Mouse (Mus musculus) neural tube, embryonic 13.5 days (tissue): ENCODE measurements around the gene Gm45021. TPM values are rescaled to one million over a fixed set of nuclear protein-coding genes. Genes with fewer than 3 reads are reported as not detected.

Experiments used
- ATAC-seq: fragments of 200-750 bp; cut with Nextera tagmentation; 2 replicates; pipeline ENCODE4 v1.8.0; 2017; ENCODE audit warnings: low read depth, mild to moderate bottlenecking, moderate TSS enrichment, moderate library complexity
- H3K27ac ChIP-seq: fragments of 300-500 bp; sonication (generic); replicated peaks from 2 replicates; pipeline ENCODE4 v1.5.1; 2015; ENCODE audit warnings: moderate library complexity, mild to moderate bottlenecking, inconsistent platforms
- H3K27me3 ChIP-seq: fragments of 300-500 bp; sonication (generic); 2 replicates; pipeline ENCODE4 v1.6.1; 2015; ENCODE audit warnings: mild to moderate bottlenecking, inconsistent platforms
- H3K36me3 ChIP-seq: fragments of 300-500 bp; sonication (generic); 2 replicates; pipeline ENCODE4 v1.6.1; 2015; ENCODE audit warnings: mild to moderate bottlenecking, inconsistent platforms
- H3K4me1 ChIP-seq: fragments of 300-500 bp; sonication (generic); replicated peaks from 2 replicates; pipeline ENCODE4 v1.6.1; 2015; ENCODE audit warnings: inconsistent platforms
- H3K4me2 ChIP-seq: fragments of 300-500 bp; sonication (generic); 2 replicates; pipeline ENCODE4 v1.6.1; 2015; ENCODE audit warnings: inconsistent platforms, mild to moderate bottlenecking, moderate library complexity
- H3K4me3 ChIP-seq: fragments of 300-500 bp; sonication (generic); 2 replicates; pipeline ENCODE4 v1.5.1; 2015; ENCODE audit warnings: mild to moderate bottlenecking, inconsistent platforms
- H3K9ac ChIP-seq: fragments of 300-500 bp; sonication (generic); 2 replicates; pipeline ENCODE4 v1.6.1; 2015; ENCODE audit warnings: moderate library complexity, mild to moderate bottlenecking, inconsistent platforms
- H3K9me3 ChIP-seq: fragments of 300-500 bp; sonication (generic); 2 replicates; pipeline ENCODE4 v1.6.1; 2016; ENCODE audit warnings: inconsistent platforms
- WGBS: fragments of 180-500 bp; shearing (Covaris S2); methylation state at CpG from one replicate; pipeline ENCODE4 v1.1.7; 2015; 5-methylcytosine and 5-hydroxymethylcytosine counted together
- polyA plus RNA-seq: library from polyadenylated mRNA; unstranded; fragments of >200 nt; fragmentation: Nextera tagmentation; extraction: Ambion mirVana; gene quantifications from 2 replicates; pipeline ENCODE4 v1.2.1, GENCODE M21; 2015

The Gm45021 gene
- polyA plus RNA-seq, 1 experiment from 2014 or later, result not detected

DNA sequence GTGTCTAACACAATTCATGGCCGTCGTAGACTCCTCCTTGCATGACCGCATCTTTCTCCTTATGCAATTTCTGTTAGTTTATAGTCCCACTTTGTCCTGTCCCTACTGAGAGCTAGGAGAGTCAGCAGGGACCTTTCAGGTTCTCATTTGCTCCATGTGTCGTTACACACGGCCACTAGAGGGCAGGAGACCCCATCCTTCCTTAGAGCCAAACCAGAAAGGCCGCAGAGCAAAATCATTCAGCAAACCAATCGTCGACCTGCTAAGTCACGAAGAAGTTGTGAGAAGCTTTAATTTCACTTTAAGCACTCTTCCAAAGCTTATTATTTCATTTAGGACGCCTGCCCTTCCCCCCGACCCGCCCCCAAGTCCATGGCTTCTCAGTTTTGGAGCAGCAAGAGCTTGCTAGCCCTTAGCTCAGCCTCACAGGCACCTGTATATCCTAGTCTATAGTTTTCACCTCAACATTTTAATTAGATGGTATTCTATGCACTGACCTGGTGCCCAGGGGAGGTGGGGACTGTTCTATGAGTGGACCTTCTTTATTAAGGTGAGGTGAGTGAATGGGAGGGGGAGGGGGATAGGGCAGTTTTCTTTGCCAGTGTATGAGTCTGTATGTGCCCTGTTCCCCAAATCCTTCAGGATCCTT is 56.4 kb downstream of the Gm45021 start:
- no peak overlapping the region for H3K27ac ChIP-seq
- no peaks in the 10 kb centered on the region for H3K36me3 ChIP-seq
- H3K4me3 ChIP-seq, result no peak overlapping the region
- no peaks in the 10 kb centered on the region for H3K4me1 ChIP-seq
- H3K9me3 ChIP-seq, result no peaks in the 10 kb centered on the region
- no peaks in the 10 kb centered on the region for H3K27me3 ChIP-seq
- no peak; the same call in 1 of the 2 replicates for ATAC-seq
- H3K4me2 ChIP-seq, result no peak overlapping the region
- H3K9ac ChIP-seq, result no peak overlapping the region
- 14% methylated on average over 12 of the region's 12 CpGs for WGBS

DNA sequence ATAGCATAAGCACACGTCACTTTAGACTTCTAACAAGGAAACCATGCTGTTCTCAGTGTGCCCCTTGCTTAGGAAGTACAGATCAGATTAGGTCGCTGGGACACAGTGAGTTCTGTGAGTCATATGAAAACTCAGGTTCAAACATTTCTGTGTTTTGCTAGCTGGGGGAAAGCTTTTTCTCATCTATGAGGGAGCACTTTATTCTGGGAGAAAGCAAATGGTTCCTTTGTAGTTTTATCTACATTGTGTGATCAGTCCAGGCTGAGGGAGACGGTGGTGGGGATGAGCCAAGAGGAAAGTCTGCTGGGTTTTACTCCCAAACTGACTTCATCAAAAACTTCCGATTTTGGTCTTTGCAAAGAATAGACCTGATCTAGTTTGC is 56.9 kb downstream of the Gm45021 start:
- H3K36me3 ChIP-seq, result no peaks in the 10 kb centered on the region
- no peaks in the 10 kb centered on the region for H3K27me3 ChIP-seq
- H3K4me3 ChIP-seq, result no peak overlapping the region
- H3K9me3 ChIP-seq, result no peaks in the 10 kb centered on the region
- no peak overlapping the region for H3K27ac ChIP-seq
- H3K4me1 ChIP-seq, result no peaks in the 10 kb centered on the region
- ATAC-seq, result no peak
- no peak overlapping the region for H3K9ac ChIP-seq
- 86% methylated on average over 4 of the region's 4 CpGs for WGBS
- H3K4me2 ChIP-seq, result no peak overlapping the region

DNA sequence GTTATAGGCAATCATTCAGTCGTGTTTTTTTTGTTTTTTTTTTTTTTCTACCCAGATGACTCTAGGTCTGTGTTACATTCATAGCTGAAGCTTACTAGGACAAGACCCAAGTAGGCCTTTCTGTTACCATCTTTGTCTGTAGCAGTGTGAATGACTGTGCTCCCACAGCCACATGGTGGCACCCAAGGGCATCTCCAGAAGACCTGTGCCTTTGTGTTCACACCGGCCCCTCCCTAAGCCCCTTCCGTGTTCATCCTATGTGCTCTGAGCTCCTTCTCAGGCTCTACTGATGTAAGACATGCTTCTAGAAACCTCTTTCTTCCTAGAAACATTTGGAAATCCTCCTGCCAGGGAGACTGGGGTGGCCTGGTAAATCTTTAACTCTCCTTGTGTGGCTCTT is 57.6 kb downstream of the Gm45021 start, which contains the start of gene Gimap8:
TSS of gene Gimap8 (plus strand) at position 240 of the 400 bp plus-strand sequence.
- no peak within 1 kb of the TSS for H3K27ac ChIP-seq
- H3K27me3 ChIP-seq, result no peaks in the 10 kb centered on the region
- no peak for ATAC-seq
- H3K4me1 ChIP-seq, result no peaks in the 10 kb centered on the region
- no peaks in the 10 kb centered on the region for H3K36me3 ChIP-seq
- no peak within 1 kb of the TSS for H3K4me2 ChIP-seq
- WGBS, result 45% methylated on average over 3 of the region's 3 CpGs
- H3K9ac ChIP-seq, result no peak within 1 kb of the TSS
- H3K9me3 ChIP-seq, result no peaks in the 10 kb centered on the region
- H3K4me3 ChIP-seq, result no peak within 1 kb of the TSS

DNA sequence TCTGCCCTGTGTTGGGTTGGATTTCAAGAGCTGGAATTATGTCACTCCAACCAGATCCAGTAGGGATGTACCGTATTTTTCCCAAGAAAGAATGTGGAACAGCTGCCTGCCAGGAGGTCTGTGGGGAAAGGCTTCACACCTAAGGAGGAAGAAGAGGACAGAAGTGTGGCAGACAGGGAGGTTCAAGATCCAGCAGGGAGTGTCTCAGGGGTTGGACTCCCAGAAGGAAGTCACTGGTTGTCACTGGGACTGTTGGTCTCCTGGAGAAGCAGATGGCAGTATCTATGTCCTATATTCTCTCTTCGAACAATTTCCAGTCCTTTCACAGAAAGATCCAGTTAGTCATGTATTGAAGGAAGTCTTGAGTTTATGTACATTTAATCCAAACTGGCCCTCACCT is 58.2 kb downstream of the Gm45021 start:
- Histone ChIP-seq H3K4me1 (no peaks in the 10 kb centered on the region), H3K27ac (no peak overlapping the region), H3K27me3 (no peaks in the 10 kb centered on the region), H3K4me2 (no peak overlapping the region), H3K36me3 (no peaks in the 10 kb centered on the region), H3K9me3 (no peaks in the 10 kb centered on the region), H3K9ac (no peak overlapping the region), H3K4me3 (no peak overlapping the region)
- ATAC-seq, result no peak
- 90% methylated on average over 2 of the region's 2 CpGs for WGBS

DNA sequence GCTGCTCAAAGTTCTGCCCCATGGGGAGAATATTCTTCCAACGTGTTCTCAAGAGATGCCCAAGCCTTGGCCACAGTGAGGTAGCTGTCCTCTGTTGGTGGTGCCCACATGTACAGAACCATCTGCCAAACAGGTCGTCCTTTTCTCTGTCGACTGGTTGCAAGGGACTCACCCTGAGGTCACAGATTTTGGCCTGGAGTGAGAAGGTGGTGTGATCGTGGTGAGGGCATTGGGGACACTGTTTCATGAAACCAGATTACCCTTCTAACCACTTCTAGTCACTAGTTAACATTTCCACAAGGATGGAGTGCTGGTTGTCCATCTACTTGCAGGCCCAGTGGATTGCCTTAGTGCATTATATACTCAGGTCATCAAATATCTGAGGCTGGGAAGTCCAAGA is 59.4 kb downstream of the Gm45021 start:
- no peaks in the 10 kb centered on the region for H3K36me3 ChIP-seq
- H3K4me1 ChIP-seq, result no peaks in the 10 kb centered on the region
- H3K9ac ChIP-seq, result no peak overlapping the region
- H3K4me3 ChIP-seq, result no peak overlapping the region
- no peak for ATAC-seq
- 91% methylated on average over 4 of the region's 4 CpGs for WGBS
- H3K27me3 ChIP-seq, result no peaks in the 10 kb centered on the region
- H3K27ac ChIP-seq, result no peak overlapping the region
- no peak overlapping the region for H3K4me2 ChIP-seq
- H3K9me3 ChIP-seq, result no peaks in the 10 kb centered on the region

DNA sequence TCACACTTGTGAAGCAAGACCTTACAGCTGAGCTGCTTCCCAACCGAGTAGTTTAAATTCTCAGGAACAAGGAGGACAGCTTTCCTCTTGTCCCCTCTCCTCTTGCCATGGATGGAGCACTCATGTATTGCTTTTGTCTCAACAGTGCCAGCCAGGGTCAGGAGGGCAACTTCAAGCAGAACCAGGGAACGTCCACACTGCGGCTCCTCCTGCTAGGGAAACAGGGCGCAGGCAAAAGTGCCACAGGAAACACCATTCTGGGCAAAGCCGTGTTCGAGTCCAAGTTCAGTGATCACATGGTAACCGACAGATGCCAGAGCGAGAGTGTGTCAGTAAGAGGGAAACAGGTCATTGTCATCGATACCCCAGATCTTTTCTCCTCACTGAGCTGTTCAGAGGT is 60.6 kb downstream of the Gm45021 start:
- H3K27me3 ChIP-seq, result no peaks in the 10 kb centered on the region
- no peak overlapping the region for H3K4me3 ChIP-seq
- H3K9me3 ChIP-seq, result no peaks in the 10 kb centered on the region
- WGBS, result 87% methylated on average over 9 of the region's 9 CpGs
- no peak overlapping the region for H3K27ac ChIP-seq
- no peak overlapping the region for H3K9ac ChIP-seq
- no peaks in the 10 kb centered on the region for H3K36me3 ChIP-seq
- H3K4me2 ChIP-seq, result no peak overlapping the region
- no peak for ATAC-seq
- H3K4me1 ChIP-seq, result no peaks in the 10 kb centered on the region

DNA sequence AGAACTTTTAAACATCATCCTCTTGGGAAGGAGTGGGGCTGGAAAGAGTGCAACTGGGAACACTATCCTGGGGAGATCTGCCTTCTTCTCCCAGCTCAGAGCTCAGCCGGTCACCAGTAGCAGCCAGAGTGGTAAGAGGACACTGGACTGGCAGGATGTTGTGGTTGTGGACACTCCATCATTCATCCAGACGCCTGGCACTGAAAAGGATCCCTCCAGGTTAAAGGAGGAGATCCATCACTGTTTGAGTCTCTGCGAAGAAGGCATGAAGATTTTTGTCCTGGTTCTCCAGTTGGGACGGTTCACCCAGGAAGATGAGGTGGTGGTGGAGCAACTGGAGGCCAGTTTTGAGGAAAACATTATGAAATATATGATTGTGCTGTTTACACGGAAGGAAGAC is 69.3 kb downstream of the Gm45021 start:
- no peak overlapping the region for H3K27ac ChIP-seq
- no peak for ATAC-seq
- no peaks in the 10 kb centered on the region for H3K4me1 ChIP-seq
- H3K4me3 ChIP-seq, result no peak overlapping the region
- H3K27me3 ChIP-seq, result no peaks in the 10 kb centered on the region
- 87% methylated on average over 5 of the region's 5 CpGs for WGBS
- H3K9me3 ChIP-seq, result no peaks in the 10 kb centered on the region
- H3K9ac ChIP-seq, result no peak overlapping the region
- no peaks in the 10 kb centered on the region for H3K36me3 ChIP-seq
- no peak overlapping the region for H3K4me2 ChIP-seq

Other genes with a start within 250 kb of the Gm45021 start
- gene Krba1, start 194.0 kb upstream of the Gm45021 start, polyA plus RNA-seq, result 23.8 and 27.4 TPM in 2 replicates
- gene Zfp467, start 143.8 kb upstream of the Gm45021 start, polyA plus RNA-seq, result 21.0 and 22.6 TPM in 2 replicates
- gene Sspo, start 141.4 kb upstream of the Gm45021 start, polyA plus RNA-seq, result 0.31 and 0.43 TPM in 2 replicates
- gene Atp6v0e2, start 52.0 kb upstream of the Gm45021 start, polyA plus RNA-seq, result 177 and 203 TPM in 2 replicates
- 20.7 and 24.0 TPM in 2 replicates for gene Lrrc61, start 34.8 kb upstream of the Gm45021 start, polyA plus RNA-seq
- gene Rarres2, start 16.8 kb upstream of the Gm45021 start, polyA plus RNA-seq, result 9.2 and 10.9 TPM in 2 replicates
- gene Repin1, start 4.3 kb downstream of the Gm45021 start, polyA plus RNA-seq, result 38.0 and 40.3 TPM in 2 replicates
- not detected in 2 replicates for gene Gm44965, start 4.3 kb downstream of the Gm45021 start, polyA plus RNA-seq
- 11.3 and 15.7 TPM in 2 replicates for gene Zfp775, start 12.5 kb downstream of the Gm45021 start, polyA plus RNA-seq
- gene AI854703, start 37.2 kb downstream of the Gm45021 start, polyA plus RNA-seq, result 11.2 and 12.7 TPM in 2 replicates
- gene Gimap8, start 57.6 kb downstream of the Gm45021 start, polyA plus RNA-seq, result 0.74 TPM in 2 replicates
- gene Gimap9, start 86.5 kb downstream of the Gm45021 start, polyA plus RNA-seq, result 1.6 and 2.7 TPM in 2 replicates
- gene Gimap4, start 94.9 kb downstream of the Gm45021 start, polyA plus RNA-seq, result 2.9 and 3.3 TPM in 2 replicates
- 10.9 and 11.6 TPM in 2 replicates for gene Gimap6, start 118.6 kb downstream of the Gm45021 start, polyA plus RNA-seq
- gene Gm28053, start 129.0 kb downstream of the Gm45021 start, polyA plus RNA-seq, result 0.95 TPM in 1 of 2 replicates, not detected in the other
- gene Gimap7, start 129.0 kb downstream of the Gm45021 start, polyA plus RNA-seq, result not detected in 2 replicates
- gene Gimap1, start 149.4 kb downstream of the Gm45021 start, polyA plus RNA-seq, result 8.6 and 8.7 TPM in 2 replicates
- 2.0 TPM in 2 replicates for gene Gimap5, start 156.6 kb downstream of the Gm45021 start, polyA plus RNA-seq
- not detected in 2 replicates for gene Gimap3, start 181.2 kb downstream of the Gm45021 start, polyA plus RNA-seq